Mouse (Mus musculus): ENCODE measurements around the gene Ccdc51.
"Not testable (repeated sequence)": the region's sequence is repeated elsewhere in the genome, so short reads cannot be mapped to it uniquely, and the experiment has no call there.

Gene Ccdc51

DNA sequence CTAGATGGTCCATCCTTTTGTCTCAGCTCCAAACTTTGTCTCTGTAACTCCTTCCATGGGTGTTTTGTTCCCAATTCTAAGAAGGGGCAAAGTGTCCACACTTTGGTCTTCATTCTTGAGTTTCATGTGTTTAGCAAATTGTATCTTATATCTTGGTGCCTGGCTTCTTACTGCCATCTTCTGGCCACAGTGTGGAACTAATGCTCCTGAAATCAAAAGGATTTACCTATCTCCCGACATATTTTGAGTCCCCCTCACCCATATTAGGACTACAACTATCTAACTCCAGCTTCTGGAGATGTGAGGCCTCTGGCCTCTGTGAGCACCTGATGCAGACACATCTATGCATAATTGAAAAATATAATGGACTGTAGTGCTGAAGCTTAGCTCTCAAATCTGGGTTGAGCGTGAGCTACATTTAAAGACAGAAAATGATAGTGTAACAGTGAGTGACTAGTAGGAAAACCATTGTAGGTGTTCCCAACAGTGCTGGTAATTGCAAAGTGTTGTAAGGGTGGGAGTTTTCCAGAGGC is 40.3 kb downstream of the Ccdc51 start:
- DNase-seq (ENCODE audit: low spot score in 2 of 2) = peak in 1 of 2 experiments; percentile 42

- no peak for DNase-seq (ENCODE audit: low spot score in 2 of 2)
Measured at GRCm38 (mm10) chr9:109123266-109123665, 41.0 kb downstream of the Ccdc51 start.

- no peak for DNase-seq (ENCODE audit: low spot score in 2 of 2)
Measured at GRCm38 (mm10) chr9:109124164-109124563, 41.9 kb downstream of the Ccdc51 start.

- no peak for DNase-seq (ENCODE audit: low spot score in 2 of 2)
Measured at GRCm38 (mm10) chr9:109125043-109125442, 42.8 kb downstream of the Ccdc51 start.

DNA sequence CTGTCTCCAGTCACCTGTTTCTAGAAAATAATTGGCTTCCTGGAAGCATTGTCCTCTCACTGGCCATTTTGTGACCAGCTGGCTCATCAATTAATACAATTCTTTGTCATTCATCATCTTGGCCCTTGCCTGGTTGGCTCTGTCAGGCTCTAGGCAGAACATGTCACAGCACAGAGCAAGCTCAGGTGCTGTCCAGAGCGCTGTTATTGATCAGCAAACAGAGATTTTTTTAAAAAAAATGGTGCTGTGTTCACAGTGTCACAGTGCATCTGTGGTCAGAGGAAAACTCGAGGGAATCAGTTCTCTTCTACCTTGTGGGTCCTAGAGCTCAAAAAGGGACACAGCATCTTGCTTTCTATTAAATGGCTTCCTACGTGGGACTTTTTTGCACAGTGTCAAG is 43.2 kb downstream of the Ccdc51 start:
- DNase-seq (ENCODE audit: low spot score in 2 of 2) = no peak

DNA sequence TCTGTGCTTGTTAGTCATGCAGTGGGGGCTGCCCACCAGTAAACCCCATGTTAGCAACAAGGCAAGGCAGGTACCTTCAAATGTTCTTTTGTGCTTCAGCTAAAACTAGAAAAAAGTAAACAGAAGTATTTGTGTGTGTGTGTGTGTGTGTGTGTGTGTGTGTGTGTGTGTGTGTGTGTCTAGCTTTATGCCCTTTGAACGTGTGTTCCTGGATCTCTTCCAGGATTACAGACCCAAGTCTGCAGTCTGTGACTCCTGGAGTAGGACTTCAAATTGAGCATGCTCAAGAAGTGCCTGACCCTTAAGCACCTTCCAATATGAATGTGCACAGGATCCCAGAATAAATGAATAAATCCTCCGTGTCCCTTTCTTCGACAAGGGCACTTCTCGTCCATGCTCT is 44.8 kb downstream of the Ccdc51 start:
- DNase-seq (ENCODE audit: low spot score in 2 of 2) = no peak

DNA sequence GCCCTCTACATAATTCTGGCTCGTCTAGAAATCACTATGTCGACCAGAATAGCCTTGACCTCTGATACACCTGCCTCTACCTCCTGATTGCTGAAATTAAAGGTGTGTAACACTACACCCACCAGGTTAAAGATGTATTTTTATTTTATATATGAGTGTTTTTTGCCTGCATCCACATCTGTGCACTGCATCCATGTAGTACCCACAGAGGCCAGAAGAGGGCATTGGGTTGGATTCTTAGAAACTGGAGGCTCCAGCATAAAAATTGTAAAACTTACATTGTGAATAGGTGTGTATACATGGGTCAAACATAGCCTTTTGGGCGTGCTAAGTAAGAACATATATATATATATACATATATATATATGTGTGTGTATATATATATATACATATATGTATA is 45.9 kb downstream of the Ccdc51 start:
- peak in 1 of 2 experiments; percentile 34 for DNase-seq (ENCODE audit: low spot score in 2 of 2)

DNA sequence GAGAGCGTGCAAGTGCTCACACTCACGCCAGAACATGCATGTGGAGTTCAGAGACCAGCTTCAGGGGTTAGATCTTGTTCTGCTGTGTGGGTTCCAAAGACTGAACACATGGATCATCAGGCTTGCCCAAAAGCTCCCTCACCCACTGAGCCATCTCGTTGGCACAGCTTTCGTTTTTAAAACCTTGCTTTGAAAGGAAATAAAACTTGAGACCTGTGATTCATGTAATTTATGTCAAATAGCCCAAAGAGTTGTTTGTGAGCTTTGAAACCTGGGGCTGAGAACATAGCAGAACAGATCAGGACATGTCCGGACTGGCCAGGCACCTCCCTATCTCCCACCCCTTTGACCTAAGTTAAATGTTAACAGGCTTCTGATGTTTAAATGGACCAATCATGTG is 47.8 kb downstream of the Ccdc51 start:
- no peak for DNase-seq (ENCODE audit: low spot score in 2 of 2)

- not testable (repeated sequence) for DNase-seq (ENCODE audit: low spot score in 2 of 2)
Measured at GRCm38 (mm10) chr9:109140414-109140813, 58.1 kb downstream of the Ccdc51 start.
